Mouse (Mus musculus) intestine, postnatal 0 days (tissue): ENCODE measurements around the gene Phactr2. TPM values are rescaled to one million over a fixed set of nuclear protein-coding genes. Genes with fewer than 3 reads are reported as not detected.
A peak's percentile ranks its signal among the peaks of the same experiment; 100 is the strongest.

ENCODE experiments used
- ATAC-seq: fragments of 200-750 bp; cut with Nextera tagmentation; 2 replicates; pipeline ENCODE4 v1.8.0; 2017; ENCODE audit warnings: mild to moderate bottlenecking, moderate TSS enrichment, moderate library complexity
- H3K27ac ChIP-seq: fragments of 300-500 bp; sonication (generic); 2 replicates; pipeline ENCODE4 v1.5.1; 2014; ENCODE audit warnings: mild to moderate bottlenecking, low read depth, low read length, moderate library complexity
- H3K27me3 ChIP-seq: fragments of 300-500 bp; sonication (generic); replicated peaks from 2 replicates; pipeline ENCODE4 v1.6.1; 2014; ENCODE audit warnings: low read length, mixed read lengths; ENCODE audit not compliant: control insufficient read depth, insufficient read depth
- H3K36me3 ChIP-seq: fragments of 300-500 bp; sonication (generic); 2 replicates; pipeline ENCODE4 v1.6.1; 2014; ENCODE audit warnings: mild to moderate bottlenecking, moderate library complexity; ENCODE audit not compliant: control insufficient read depth, insufficient read depth
- H3K4me1 ChIP-seq: fragments of 300-500 bp; sonication (generic); replicated peaks from 2 replicates; pipeline ENCODE4 v1.6.1; 2014; ENCODE audit warnings: antibody characterized with exemption, low read length, mixed read lengths; ENCODE audit not compliant: control insufficient read depth, insufficient read depth
- H3K4me2 ChIP-seq: fragments of 300-500 bp; sonication (generic); replicated peaks from 2 replicates; pipeline ENCODE4 v1.6.1; 2014; ENCODE audit warnings: low read depth, mild to moderate bottlenecking, moderate library complexity
- H3K4me3 ChIP-seq: fragments of 300-500 bp; sonication (generic); 2 replicates; pipeline ENCODE4 v1.5.1; 2014; ENCODE audit warnings: low read depth, low read length
- H3K9ac ChIP-seq: fragments of 300-500 bp; sonication (generic); 2 replicates; pipeline ENCODE4 v1.6.1; 2014; ENCODE audit warnings: mild to moderate bottlenecking, low read depth, low read length
- H3K9me3 ChIP-seq: fragments of 300-500 bp; sonication (generic); 2 replicates; pipeline ENCODE4 v1.6.1; 2016; ENCODE audit warnings: mixed run types; ENCODE audit not compliant: control insufficient read depth
- CTCF ChIP-seq: sonication (generic); IDR thresholded peaks from 2 replicates; pipeline ENCODE4 v1.5.1; 2016; ENCODE audit warnings: low read depth, mild to moderate bottlenecking, control low read depth, antibody characterized with exemption, moderate library complexity
- WGBS: fragments of 180-500 bp; shearing (Covaris S2); extraction: QIAGEN DNeasy Blood & Tissue Kit; methylation state at CpG from one replicate; pipeline ENCODE4 v1.1.7; 2014; 5-methylcytosine and 5-hydroxymethylcytosine counted together
- polyA plus RNA-seq: library from polyadenylated mRNA; unstranded; fragments of >200 nt; fragmentation: Nextera tagmentation; extraction: Ambion mirVana; gene quantifications from 2 replicates; pipeline ENCODE4 v1.2.1, GENCODE M21; 2015

The Phactr2 gene
- polyA plus RNA-seq, 1 experiment from 2014 or later, result 12.3 TPM

GRCm38 (mm10) chr10:13440292-13440691, 33.9 kb downstream of the Phactr2 start:
- H3K4me2 ChIP-seq, result no peak overlapping the region
- H3K27me3 ChIP-seq, result no peaks in the 10 kb centered on the region
- H3K4me1 ChIP-seq, result no peaks in the 10 kb centered on the region
- TF ChIP-seq CTCF, result no peak
- no peaks in the 10 kb centered on the region for H3K36me3 ChIP-seq
- no peak overlapping the region for H3K9ac ChIP-seq
- no peak overlapping the region for H3K27ac ChIP-seq
- no peak for ATAC-seq
- H3K4me3 ChIP-seq, result no peak overlapping the region
- WGBS, result 88% methylated on average over 4 of the region's 4 CpGs
- H3K9me3 ChIP-seq, result no peaks in the 10 kb centered on the region

- Histone ChIP-seq H3K9me3 (no peaks in the 10 kb centered on the region), H3K4me1 (no peaks in the 10 kb centered on the region), H3K27ac (no peak overlapping the region), H3K4me2 (no peak overlapping the region), H3K27me3 (no peaks in the 10 kb centered on the region), H3K36me3 (no peaks in the 10 kb centered on the region), H3K4me3 (no peak overlapping the region), H3K9ac (no peak overlapping the region)
- no peak for TF ChIP-seq CTCF
- WGBS, result 75% methylated on average over 10 of the region's 10 CpGs
- ATAC-seq, result no peak
These were observed 35.9 kb downstream of the Phactr2 start for GRCm38 (mm10) chr10:13438118-13438821.

GRCm38 (mm10) chr10:13437011-13437410, 37.2 kb downstream of the Phactr2 start:
- H3K27me3 ChIP-seq, result no peaks in the 10 kb centered on the region
- TF ChIP-seq CTCF, result no peak
- H3K4me2 ChIP-seq, result no peak overlapping the region
- 89% methylated on average over 9 of the region's 9 CpGs for WGBS
- no peak overlapping the region for H3K27ac ChIP-seq
- no peaks in the 10 kb centered on the region for H3K4me1 ChIP-seq
- no peak overlapping the region for H3K9ac ChIP-seq
- no peak overlapping the region for H3K4me3 ChIP-seq
- no peak for ATAC-seq
- H3K36me3 ChIP-seq, result no peaks in the 10 kb centered on the region
- H3K9me3 ChIP-seq, result no peaks in the 10 kb centered on the region

GRCm38 (mm10) chr10:13433016-13433415, 41.2 kb downstream of the Phactr2 start:
- H3K4me3 ChIP-seq, result no peak overlapping the region
- no peak for TF ChIP-seq CTCF
- H3K4me1 ChIP-seq, result no peaks in the 10 kb centered on the region
- H3K9me3 ChIP-seq, result no peaks in the 10 kb centered on the region
- H3K27ac ChIP-seq, result no peak overlapping the region
- no peaks in the 10 kb centered on the region for H3K27me3 ChIP-seq
- ATAC-seq, result no peak
- H3K4me2 ChIP-seq, result no peak overlapping the region
- no peaks in the 10 kb centered on the region for H3K36me3 ChIP-seq
- WGBS, result 63% methylated on average over 7 of the region's 7 CpGs
- no peak overlapping the region for H3K9ac ChIP-seq

DNA sequence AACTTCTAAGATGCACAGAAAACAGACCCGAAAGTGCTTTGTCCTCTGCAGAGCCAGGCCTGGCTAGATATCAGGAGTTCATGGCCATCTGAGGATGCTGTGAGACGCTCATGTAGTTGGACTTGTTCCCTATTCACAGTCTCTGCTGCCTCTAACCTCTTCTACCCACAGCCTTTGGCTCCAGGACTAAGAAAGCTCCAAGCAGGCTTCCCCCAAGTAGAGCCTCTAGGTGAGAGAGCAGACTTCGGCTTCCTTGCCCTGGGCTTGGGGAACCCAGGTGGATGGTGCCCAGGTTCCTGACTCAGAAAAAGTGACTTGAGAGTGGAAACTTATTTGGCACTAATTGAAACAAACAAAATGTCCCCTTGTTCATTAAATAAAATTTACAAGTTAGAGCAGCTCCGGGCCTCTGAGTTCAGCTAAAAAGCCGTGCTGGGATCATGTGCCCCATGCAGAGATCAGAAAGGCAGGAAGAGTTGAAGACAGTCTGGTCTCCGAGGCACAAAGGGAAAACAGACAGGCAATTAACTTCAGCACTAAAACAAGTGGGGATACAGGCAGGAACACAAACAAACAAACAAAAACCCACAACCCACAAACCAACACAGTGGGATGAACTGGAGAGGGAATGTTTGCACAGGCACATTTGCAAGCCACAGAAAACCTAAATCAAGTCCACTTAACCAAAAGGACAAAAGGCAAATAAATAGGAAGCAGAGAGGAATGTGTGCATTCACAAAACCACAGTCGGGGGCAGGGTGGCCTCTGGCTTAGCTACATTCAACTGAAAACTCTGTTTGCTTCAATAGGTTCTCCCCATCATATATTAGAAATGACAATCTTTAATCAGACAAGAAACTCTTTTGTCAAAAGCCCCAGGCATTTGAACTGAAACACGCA, 42.3 kb downstream of the Phactr2 start:
- Histone ChIP-seq H3K9ac (no peak overlapping the region), H3K4me2 (no peak overlapping the region), H3K27ac (no peak overlapping the region), H3K9me3 (no peaks in the 10 kb centered on the region), H3K4me3 (no peak overlapping the region), H3K36me3 (no peaks in the 10 kb centered on the region), H3K4me1 (no peaks in the 10 kb centered on the region), H3K27me3 (no peaks in the 10 kb centered on the region)
- no peak for ATAC-seq
- no peak for TF ChIP-seq CTCF
- 63% methylated on average over 8 of the region's 8 CpGs for WGBS

GRCm38 (mm10) chr10:13429766-13430165, 44.4 kb downstream of the Phactr2 start:
- peak; percentile 80 for TF ChIP-seq CTCF
- no peak overlapping the region for H3K27ac ChIP-seq
- ATAC-seq, result no peak
- 18% methylated on average over 5 of the region's 5 CpGs for WGBS
- H3K27me3 ChIP-seq, result no peaks in the 10 kb centered on the region
- H3K9ac ChIP-seq, result no peak overlapping the region
- H3K9me3 ChIP-seq, result no peaks in the 10 kb centered on the region
- H3K4me1 ChIP-seq, result no peaks in the 10 kb centered on the region
- no peak overlapping the region for H3K4me2 ChIP-seq
- H3K4me3 ChIP-seq, result no peak overlapping the region
- no peaks in the 10 kb centered on the region for H3K36me3 ChIP-seq
